Mouse (Mus musculus) kidney, embryonic 15.5 days (tissue): ENCODE measurements around the gene Zfp607a. TPM values are rescaled to one million over a fixed set of nuclear protein-coding genes. Genes with fewer than 3 reads are reported as not detected.
"Not testable (repeated sequence)": the region's sequence is repeated elsewhere in the genome, so short reads cannot be mapped to it uniquely, and the experiment has no call there.

Experiments
- ATAC-seq: fragments of 200-750 bp; cut with Nextera tagmentation; replicated peaks from 2 replicates; pipeline ENCODE4 v1.8.0; 2017; ENCODE audit warnings: moderate TSS enrichment; ENCODE audit not compliant: low FRiP score
- H3K27ac ChIP-seq: fragments of 300-500 bp; sonication (generic); 2 replicates; pipeline ENCODE4 v1.5.1; 2015; ENCODE audit warnings: mild to moderate bottlenecking, inconsistent platforms
- H3K27me3 ChIP-seq: fragments of 300-500 bp; sonication (generic); 2 replicates; pipeline ENCODE4 v1.6.1; 2015; ENCODE audit warnings: inconsistent platforms
- H3K36me3 ChIP-seq: fragments of 300-500 bp; sonication (generic); 2 replicates; pipeline ENCODE4 v1.6.1; 2015; ENCODE audit warnings: inconsistent platforms
- H3K4me1 ChIP-seq: fragments of 300-500 bp; sonication (generic); 2 replicates; pipeline ENCODE4 v1.6.1; 2015; ENCODE audit warnings: inconsistent platforms
- H3K4me2 ChIP-seq: fragments of 300-500 bp; sonication (generic); 2 replicates; pipeline ENCODE4 v1.6.1; 2015; ENCODE audit warnings: moderate library complexity, mild to moderate bottlenecking, inconsistent platforms
- H3K4me3 ChIP-seq: fragments of 300-500 bp; sonication (generic); replicated peaks from 2 replicates; pipeline ENCODE4 v1.5.1; 2015; ENCODE audit warnings: mild to moderate bottlenecking, inconsistent platforms
- H3K9ac ChIP-seq: fragments of 300-500 bp; sonication (generic); 2 replicates; pipeline ENCODE4 v1.6.1; 2015; ENCODE audit warnings: mild to moderate bottlenecking, inconsistent platforms
- H3K9me3 ChIP-seq: fragments of 300-500 bp; sonication (generic); replicated peaks from 2 replicates; pipeline ENCODE4 v1.6.1; 2016; ENCODE audit warnings: inconsistent platforms
- WGBS: fragments of 180-500 bp; shearing (Covaris S2); methylation state at CpG from one replicate; pipeline ENCODE4 v1.1.7; 2015; ENCODE audit warnings: mixed read lengths; 5-methylcytosine and 5-hydroxymethylcytosine counted together
- polyA plus RNA-seq: library from polyadenylated mRNA; unstranded; fragments of >200 nt; fragmentation: Nextera tagmentation; extraction: Ambion mirVana; gene quantifications from 2 replicates; pipeline ENCODE4 v1.2.1, GENCODE M21; 2015

The Zfp607a gene
- polyA plus RNA-seq, 1 experiment from 2014 or later: 3.9 TPM

DNA sequence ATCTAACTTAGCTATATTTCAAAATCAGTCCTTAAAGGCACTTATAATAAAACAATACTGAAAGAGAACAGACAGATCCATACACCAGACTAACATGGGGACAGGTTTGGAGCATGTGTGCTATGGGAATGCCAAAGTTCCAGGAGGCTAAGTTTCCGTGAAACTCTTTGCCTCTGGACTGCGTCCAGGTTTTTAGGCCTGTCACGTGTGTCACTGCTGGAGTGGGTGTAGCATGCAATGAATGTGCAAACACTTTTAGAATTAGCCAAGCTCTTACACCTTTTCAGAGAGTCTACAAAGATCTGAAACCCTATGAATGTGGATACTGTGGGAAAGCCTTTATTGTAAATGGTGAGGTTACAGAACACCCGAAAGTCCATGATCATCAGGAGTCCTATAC lies 24.4 kb downstream of the Zfp607a start:
- H3K36me3 ChIP-seq: peaks cover 74% of the 10 kb centered on the region
- H3K4me2 ChIP-seq: no peak overlapping the region
- no peak overlapping the region for H3K9ac ChIP-seq
- H3K27me3 ChIP-seq: no peaks in the 10 kb centered on the region
- 96% methylated on average over 4 of the region's 4 CpGs for WGBS
- no peaks in the 10 kb centered on the region for H3K4me1 ChIP-seq
- no peak overlapping the region for H3K27ac ChIP-seq
- peaks cover 3% of the 10 kb centered on the region; the same call in 1 of the 2 replicates for H3K9me3 ChIP-seq
- no peak overlapping the region for H3K4me3 ChIP-seq
- ATAC-seq: no peak

- Histone ChIP-seq H3K4me3 (no peak overlapping the region), H3K27me3 (no peaks in the 10 kb centered on the region), H3K36me3 (no peaks in the 10 kb centered on the region), H3K4me2 (no peak overlapping the region), H3K9ac (no peak overlapping the region), H3K27ac (no peak overlapping the region), H3K4me1 (no peaks in the 10 kb centered on the region), H3K9me3 (0 out of 2 replicates have a peak, but pooled peaks cover 4% of the 10 kb centered on the region)
- no peak for ATAC-seq
- 90% methylated on average over 4 of the region's 4 CpGs for WGBS
Observed at GRCm38 (mm10) chr7:27900601-27901000, 43.3 kb downstream of the Zfp607a start.

- Histone ChIP-seq H3K4me3 (no peak overlapping the region), H3K27ac (no peak overlapping the region), H3K36me3 (peaks cover 13% of the 10 kb centered on the region), H3K4me2 (no peak overlapping the region), H3K9ac (no peak overlapping the region), H3K9me3 (0 out of 2 replicates have a peak, but pooled peaks cover 4% of the 10 kb centered on the region), H3K4me1 (no peaks in the 10 kb centered on the region), H3K27me3 (no peaks in the 10 kb centered on the region)
- 70% methylated on average over 11 of the region's 11 CpGs for WGBS
- ATAC-seq: no peak
Observed at GRCm38 (mm10) chr7:27905061-27905848, 47.9 kb downstream of the Zfp607a start.

- 75% methylated on average over 4 of the region's 4 CpGs for WGBS
- H3K4me2 ChIP-seq, H3K9ac ChIP-seq, H3K9me3 ChIP-seq, H3K4me1 ChIP-seq, H3K27ac ChIP-seq, H3K27me3 ChIP-seq, H3K4me3 ChIP-seq, ATAC-seq: not testable (repeated sequence)
- peaks cover 46% of the 10 kb centered on the region for H3K36me3 ChIP-seq
Observed at GRCm38 (mm10) chr7:27910952-27911351, 53.6 kb downstream of the Zfp607a start.

DNA sequence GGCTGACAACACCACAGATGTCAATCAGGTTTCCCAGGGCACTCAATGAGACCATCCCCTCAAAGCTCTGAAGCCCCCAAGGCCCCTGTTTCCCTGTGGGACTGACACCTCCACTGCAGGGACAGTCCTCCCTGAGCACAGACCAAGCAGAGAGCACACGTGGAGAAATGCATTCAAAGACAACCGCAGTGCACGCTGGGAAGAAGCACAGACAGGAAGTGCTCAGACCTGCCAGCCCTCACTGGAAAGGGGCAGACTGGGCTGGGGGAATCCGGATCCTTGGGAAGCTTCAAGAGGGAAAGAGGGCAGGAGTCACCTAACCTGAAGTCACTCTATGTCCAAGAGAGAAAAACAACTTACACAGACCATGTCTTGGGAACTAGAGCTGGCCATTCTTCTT lies 69.7 kb downstream of the Zfp607a start:
- 51% methylated on average over 4 of the region's 4 CpGs for WGBS
- ATAC-seq: not testable (repeated sequence)

GRCm38 (mm10) chr7:27928818-27929695 lies 71.7 kb downstream of the Zfp607a start, which contains the start of gene Zfp974:
TSS of gene Zfp974 (minus strand) at chr7:27929460.
- peak within 1 kb of the TSS; percentile 80 for H3K4me2 ChIP-seq
- WGBS: 4% methylated on average over 40 of the region's 40 CpGs
- peak within 1 kb of the TSS; percentile 45; the same call in 1 of the 2 replicates for H3K27ac ChIP-seq
- peak; percentile 80 for ATAC-seq
- H3K27me3 ChIP-seq: no peaks in the 10 kb centered on the region
- peaks cover 12% of the 10 kb centered on the region for H3K4me1 ChIP-seq
- H3K4me3 ChIP-seq: peak within 1 kb of the TSS; percentile 73
- peaks cover 15% of the 10 kb centered on the region for H3K36me3 ChIP-seq
- H3K9ac ChIP-seq: peak within 1 kb of the TSS; percentile 72
- H3K9me3 ChIP-seq: no peaks in the 10 kb centered on the region

More for the DNA sequence above, 69.7 kb downstream of the Zfp607a start:
- not testable (repeated sequence) for H3K4me2 ChIP-seq, H3K27me3 ChIP-seq, H3K9me3 ChIP-seq, H3K27ac ChIP-seq, H3K4me1 ChIP-seq, H3K4me3 ChIP-seq, H3K9ac ChIP-seq
- peaks cover 21% of the 10 kb centered on the region for H3K36me3 ChIP-seq

Other genes starting within 250 kb of the Zfp607a start
- gene Ttc9b, start 203.6 kb upstream of the Zfp607a start, polyA plus RNA-seq: 0.28 and 0.86 TPM in 2 replicates
- gene Map3k10, start 182.9 kb upstream of the Zfp607a start, polyA plus RNA-seq: 6.5 and 7.6 TPM in 2 replicates
- gene Zfp607b, start 168.2 kb upstream of the Zfp607a start, polyA plus RNA-seq: 3.4 and 4.6 TPM in 2 replicates
- 37.2 and 40.8 TPM in 2 replicates for gene Zfp60, start 126.1 kb upstream of the Zfp607a start, polyA plus RNA-seq
- gene Zfp626, start 50.3 kb upstream of the Zfp607a start, polyA plus RNA-seq: 2.4 and 2.5 TPM in 2 replicates
- gene Zfp59, start 18.9 kb upstream of the Zfp607a start, polyA plus RNA-seq: 8.3 and 8.8 TPM in 2 replicates
- gene Zfp974, start 71.9 kb downstream of the Zfp607a start, polyA plus RNA-seq: 10.4 and 12.4 TPM in 2 replicates
- 21.5 and 23.0 TPM in 2 replicates for gene Zfp780b, start 121.6 kb downstream of the Zfp607a start, polyA plus RNA-seq
- gene Zfp850, start 156.6 kb downstream of the Zfp607a start, polyA plus RNA-seq: 5.1 and 5.5 TPM in 2 replicates
- 299 and 310 TPM in 2 replicates for gene Psmc4, start 192.6 kb downstream of the Zfp607a start, polyA plus RNA-seq
- 0.58 and 3.3 TPM in 2 replicates for gene Fcgbp, start 213.7 kb downstream of the Zfp607a start, polyA plus RNA-seq